Mouse (Mus musculus): Measurements from ENCODE around the gene Pramef12.

DNA sequence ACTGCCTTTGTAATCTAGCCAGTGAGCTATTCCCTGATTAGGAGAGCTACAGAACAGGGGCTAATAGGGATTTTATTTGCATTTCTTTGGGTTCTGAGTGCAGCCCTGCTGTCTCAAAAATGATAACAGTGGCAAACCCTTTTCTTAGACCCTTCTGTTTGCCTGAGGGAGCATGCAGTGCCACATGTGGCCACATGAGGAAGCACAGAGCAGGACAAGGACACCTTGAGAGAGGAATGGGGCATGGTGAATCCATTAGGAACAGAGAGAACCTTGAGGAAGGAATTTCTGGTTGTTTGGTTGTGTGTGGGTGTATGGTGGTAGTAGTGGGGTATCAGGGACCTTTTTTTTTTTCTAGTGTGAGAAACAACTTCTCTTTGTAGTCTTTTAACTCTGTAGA is 12.4 kb upstream of the Pramef12 start:
- no peak for TF ChIP-seq CTCF (IDR thresholded peaks at IDR 0.05; ENCODE audit: low read depth, low read length)
- TF ChIP-seq POLR2A (IDR thresholded peaks at IDR 0.05; ENCODE audit: borderline replicate concordance, low read depth, low read length) = no peak

Measured in bone marrow macrophage, adult 2 months (primary cell).